Mouse (Mus musculus): ENCODE data around the gene Hmgb1. TPM values are rescaled to one million over a fixed set of nuclear protein-coding genes. Genes with fewer than 3 reads are reported as not detected.

The Hmgb1 gene
- polyA plus RNA-seq, 1 experiment, result 110 TPM

- H3K9ac ChIP-seq (ENCODE audit: low read depth, poor library complexity, severe bottlenecking), result no peak overlapping the region
- TF ChIP-seq EP300 (IDR thresholded peaks at IDR 0.05; ENCODE audit: insufficient read depth, low read depth, low read length), result no peak
- TF ChIP-seq POLR2A (IDR thresholded peaks at IDR 0.05; ENCODE audit: insufficient read depth, low read length), result no peak
- TF ChIP-seq CTCF (IDR thresholded peaks at IDR 0.05; ENCODE audit: low read depth, low read length), result no peak
- no peak overlapping the region for H3K4me3 ChIP-seq (ENCODE audit: low read depth, low read length)
- H3K27me3 ChIP-seq (ENCODE audit: control insufficient read depth, insufficient read depth, low read length, poor library complexity, severe bottlenecking), result no peaks in the 10 kb centered on the region
- no peaks in the 10 kb centered on the region for H3K36me3 ChIP-seq (ENCODE audit: control insufficient read depth, insufficient read depth, low read length, poor library complexity, severe bottlenecking)
- H3K27ac ChIP-seq (ENCODE audit: insufficient read depth, low read length), result no peak overlapping the region
- H3K9me3 ChIP-seq (replicated peaks; ENCODE audit: control insufficient read depth, insufficient read depth, low read length, poor library complexity, severe bottlenecking), result no peaks in the 10 kb centered on the region
- peaks cover 3% of the 10 kb centered on the region for H3K4me1 ChIP-seq (ENCODE audit: control insufficient read depth, insufficient read depth, low read length)
These were observed 91.8 kb downstream of the Hmgb1 start for GRCm38 (mm10) chr5:149092526-149092925.

- Histone ChIP-seq H3K27me3 (ENCODE audit: control insufficient read depth, insufficient read depth, low read length, poor library complexity, severe bottlenecking) (no peaks in the 10 kb centered on the region), H3K4me3 (ENCODE audit: low read depth, low read length) (no peak overlapping the region), H3K4me1 (ENCODE audit: control insufficient read depth, insufficient read depth, low read length) (peaks cover 3% of the 10 kb centered on the region), H3K36me3 (ENCODE audit: control insufficient read depth, insufficient read depth, low read length, poor library complexity, severe bottlenecking) (no peaks in the 10 kb centered on the region), H3K27ac (ENCODE audit: insufficient read depth, low read length) (no peak overlapping the region), H3K9ac (ENCODE audit: low read depth, poor library complexity, severe bottlenecking) (no peak overlapping the region), H3K9me3 (replicated peaks; ENCODE audit: control insufficient read depth, insufficient read depth, low read length, poor library complexity, severe bottlenecking) (no peaks in the 10 kb centered on the region)
- TF ChIP-seq POLR2A (IDR thresholded peaks at IDR 0.05; ENCODE audit: insufficient read depth, low read length) (no peak), EP300 (IDR thresholded peaks at IDR 0.05; ENCODE audit: insufficient read depth, low read depth, low read length) (no peak), CTCF (IDR thresholded peaks at IDR 0.05; ENCODE audit: low read depth, low read length) (no peak)
These were observed 93.0 kb downstream of the Hmgb1 start for GRCm38 (mm10) chr5:149091256-149091655.

GRCm38 (mm10) chr5:149089860-149090259 is 94.4 kb downstream of the Hmgb1 start:
- TF ChIP-seq EP300 (IDR thresholded peaks at IDR 0.05; ENCODE audit: insufficient read depth, low read depth, low read length) (no peak), CTCF (IDR thresholded peaks at IDR 0.05; ENCODE audit: low read depth, low read length) (no peak), POLR2A (IDR thresholded peaks at IDR 0.05; ENCODE audit: insufficient read depth, low read length) (no peak)
- Histone ChIP-seq H3K9ac (ENCODE audit: low read depth, poor library complexity, severe bottlenecking) (no peak overlapping the region), H3K9me3 (replicated peaks; ENCODE audit: control insufficient read depth, insufficient read depth, low read length, poor library complexity, severe bottlenecking) (no peaks in the 10 kb centered on the region), H3K4me3 (ENCODE audit: low read depth, low read length) (no peak overlapping the region), H3K27ac (ENCODE audit: insufficient read depth, low read length) (no peak overlapping the region), H3K27me3 (ENCODE audit: control insufficient read depth, insufficient read depth, low read length, poor library complexity, severe bottlenecking) (no peaks in the 10 kb centered on the region), H3K4me1 (ENCODE audit: control insufficient read depth, insufficient read depth, low read length) (no peaks in the 10 kb centered on the region), H3K36me3 (ENCODE audit: control insufficient read depth, insufficient read depth, low read length, poor library complexity, severe bottlenecking) (no peaks in the 10 kb centered on the region)

- Histone ChIP-seq H3K27me3 (ENCODE audit: control insufficient read depth, insufficient read depth, low read length, poor library complexity, severe bottlenecking) (no peaks in the 10 kb centered on the region), H3K4me3 (ENCODE audit: low read depth, low read length) (no peak overlapping the region), H3K36me3 (ENCODE audit: control insufficient read depth, insufficient read depth, low read length, poor library complexity, severe bottlenecking) (no peaks in the 10 kb centered on the region), H3K4me1 (ENCODE audit: control insufficient read depth, insufficient read depth, low read length) (no peaks in the 10 kb centered on the region), H3K27ac (ENCODE audit: insufficient read depth, low read length) (no peak overlapping the region), H3K9ac (ENCODE audit: low read depth, poor library complexity, severe bottlenecking) (no peak overlapping the region), H3K9me3 (replicated peaks; ENCODE audit: control insufficient read depth, insufficient read depth, low read length, poor library complexity, severe bottlenecking) (no peaks in the 10 kb centered on the region)
- no peak for TF ChIP-seq CTCF (IDR thresholded peaks at IDR 0.05; ENCODE audit: low read depth, low read length)
- TF ChIP-seq POLR2A (IDR thresholded peaks at IDR 0.05; ENCODE audit: insufficient read depth, low read length), result no peak
- TF ChIP-seq EP300 (IDR thresholded peaks at IDR 0.05; ENCODE audit: insufficient read depth, low read depth, low read length), result no peak
These were observed 94.8 kb downstream of the Hmgb1 start for GRCm38 (mm10) chr5:149089456-149089855.

- Histone ChIP-seq H3K9me3 (replicated peaks; ENCODE audit: control insufficient read depth, insufficient read depth, low read length, poor library complexity, severe bottlenecking) (no peaks in the 10 kb centered on the region), H3K4me3 (ENCODE audit: low read depth, low read length) (no peak overlapping the region), H3K36me3 (ENCODE audit: control insufficient read depth, insufficient read depth, low read length, poor library complexity, severe bottlenecking) (no peaks in the 10 kb centered on the region), H3K9ac (ENCODE audit: low read depth, poor library complexity, severe bottlenecking) (no peak overlapping the region), H3K27ac (ENCODE audit: insufficient read depth, low read length) (no peak overlapping the region), H3K4me1 (ENCODE audit: control insufficient read depth, insufficient read depth, low read length) (no peaks in the 10 kb centered on the region), H3K27me3 (ENCODE audit: control insufficient read depth, insufficient read depth, low read length, poor library complexity, severe bottlenecking) (no peaks in the 10 kb centered on the region)
- TF ChIP-seq CTCF (IDR thresholded peaks at IDR 0.05; ENCODE audit: low read depth, low read length) (no peak), EP300 (IDR thresholded peaks at IDR 0.05; ENCODE audit: insufficient read depth, low read depth, low read length) (no peak), POLR2A (IDR thresholded peaks at IDR 0.05; ENCODE audit: insufficient read depth, low read length) (no peak)
These were observed 95.4 kb downstream of the Hmgb1 start for GRCm38 (mm10) chr5:149088891-149089290.

GRCm38 (mm10) chr5:149088149-149088548 is 96.1 kb downstream of the Hmgb1 start:
- H3K36me3 ChIP-seq (ENCODE audit: control insufficient read depth, insufficient read depth, low read length, poor library complexity, severe bottlenecking), result no peaks in the 10 kb centered on the region
- no peak overlapping the region for H3K27ac ChIP-seq (ENCODE audit: insufficient read depth, low read length)
- H3K4me3 ChIP-seq (ENCODE audit: low read depth, low read length), result no peak overlapping the region
- no peaks in the 10 kb centered on the region for H3K4me1 ChIP-seq (ENCODE audit: control insufficient read depth, insufficient read depth, low read length)
- H3K9ac ChIP-seq (ENCODE audit: low read depth, poor library complexity, severe bottlenecking), result no peak overlapping the region
- H3K27me3 ChIP-seq (ENCODE audit: control insufficient read depth, insufficient read depth, low read length, poor library complexity, severe bottlenecking), result no peaks in the 10 kb centered on the region
- no peaks in the 10 kb centered on the region for H3K9me3 ChIP-seq (replicated peaks; ENCODE audit: control insufficient read depth, insufficient read depth, low read length, poor library complexity, severe bottlenecking)
- TF ChIP-seq CTCF (IDR thresholded peaks at IDR 0.05; ENCODE audit: low read depth, low read length), result peak; percentile 12
- no peak for TF ChIP-seq EP300 (IDR thresholded peaks at IDR 0.05; ENCODE audit: insufficient read depth, low read depth, low read length)
